Mouse (Mus musculus) neutrophil, adult 59 days (primary cell): Measurements from ENCODE around the gene Tfpt. TPM values are rescaled to one million over a fixed set of nuclear protein-coding genes. Genes with fewer than 3 reads are reported as not detected.

Experiments used
- total RNA-seq, 2 experiments: library from RNA; stranded (reverse); gene quantifications; 1 replicate in 1 of 2; 2 replicates in 1 of 2; pipeline ENCODE4 v1.2.4; 2023

Gene Tfpt
- total RNA-seq = 10 to 100 TPM; 18.4 to 22.2 TPM

GRCm38 (mm10) chr7:3629543-3630477, at the start of gene Tfpt, which contains the start of gene Prpf31:
Gene Tfpt (minus strand): TSS chr7:3629929.
Gene Prpf31 (plus strand): TSS chr7:3629985.

GRCm38 (mm10) chr7:3677342-3677741, 47.6 kb upstream of the Tfpt start, which contains the start of gene Tmc4:
Gene Tmc4 (minus strand): TSS chr7:3677553.

GRCm38 (mm10) chr7:3665215-3666114, 35.7 kb upstream of the Tfpt start, which contains the start of gene Leng1:
Gene Leng1 (minus strand): TSS chr7:3665840.

GRCm38 (mm10) chr7:3644672-3645487, 15.2 kb upstream of the Tfpt start, which contains the start of gene Cnot3:
Gene Cnot3 (plus strand): TSS chr7:3645268.

GRCm38 (mm10) chr7:3617242-3617995, 12.3 kb downstream of the Tfpt start, which contains the start of gene Ndufa3:
Gene Ndufa3 (plus strand): TSS chr7:3617373.

GRCm38 (mm10) chr7:3616057-3616388, 13.7 kb downstream of the Tfpt start, which contains the start of gene Oscar:
Gene Oscar (minus strand): TSS chr7:3616157.

Other genes with a start within 250 kb of the Tfpt start
- under 1 TPM in 1 of 2 experiments, not detected in 1; 0.26 TPM for gene Cacng8, start 239.2 kb downstream of the Tfpt start, total RNA-seq
- not detected for gene Cacng6, start 205.7 kb downstream of the Tfpt start, total RNA-seq
- 10 to 100 TPM; 46.9 to 62.3 TPM for gene Tarm1, start 127.3 kb downstream of the Tfpt start, total RNA-seq
- not detected for gene Oscar, start 13.8 kb downstream of the Tfpt start, total RNA-seq
- 100 to 1,000 TPM; 323 to 351 TPM for gene Ndufa3, start 12.6 kb downstream of the Tfpt start, total RNA-seq
- 10 to 100 TPM; 25.9 to 35.3 TPM for gene Prpf31, start 56 bp upstream of the Tfpt start, total RNA-seq
- gene Cnot3, start 15.3 kb upstream of the Tfpt start, total RNA-seq = 10 to 100 TPM; 81.0 to 91.7 TPM
- 1 to 10 TPM; 6.3 to 6.8 TPM for gene Leng1, start 35.9 kb upstream of the Tfpt start, total RNA-seq
- gene Tmc4, start 47.6 kb upstream of the Tfpt start, total RNA-seq = 10 to 100 TPM; 19.5 to 25.0 TPM
- 10 to 100 TPM; 42.1 to 45.6 TPM for gene Tsen34, start 62.9 kb upstream of the Tfpt start, total RNA-seq
- gene Mboat7, start 63.6 kb upstream of the Tfpt start, total RNA-seq = 100 to 1,000 TPM; 173 to 189 TPM
- gene Rps9, start 74.1 kb upstream of the Tfpt start, total RNA-seq = 1,000 to 10,000 TPM; 1,095 to 1,164 TPM
- gene Pirb, start 90.5 kb upstream of the Tfpt start, total RNA-seq = 100 to 1,000 TPM; 315 to 328 TPM
- 10 to 100 TPM; 81.5 to 86.2 TPM for gene Gm15448, start 195.8 kb upstream of the Tfpt start, total RNA-seq
- 10 to 100 TPM; 80.0 to 81.8 TPM for gene Pira2, start 215.1 kb upstream of the Tfpt start, total RNA-seq